Mouse (Mus musculus): ENCODE results near the gene Cntn4. TPM values are rescaled to one million over a fixed set of nuclear protein-coding genes. Genes with fewer than 3 reads are reported as not detected.

Gene Cntn4
- polyA plus RNA-seq, 1 experiment from 2014 or later = 3.0 TPM

DNA sequence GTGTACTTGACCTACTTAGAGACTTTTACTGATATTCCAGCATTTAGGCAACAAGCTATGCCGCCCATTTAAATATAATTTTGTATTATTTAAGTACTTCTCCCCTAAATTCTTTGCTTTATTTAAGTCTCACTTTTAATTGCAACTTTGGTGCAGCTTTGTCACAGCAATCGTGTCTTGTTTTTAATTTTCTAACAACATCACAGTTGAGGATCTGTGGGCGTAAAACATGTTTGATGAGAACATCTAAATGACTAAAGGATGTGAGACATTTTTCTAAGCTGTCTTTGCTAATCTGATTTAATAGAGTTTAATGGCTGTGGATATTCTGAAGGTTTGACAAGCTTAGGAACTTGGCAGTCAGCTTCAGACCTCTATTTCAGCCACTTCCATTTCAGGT lies 818.8 kb downstream of the Cntn4 start:
- Histone ChIP-seq H3K4me3 (no peak overlapping the region), H3K36me3 (ENCODE audit: poor library complexity, severe bottlenecking) (no peaks in the 10 kb centered on the region), H3K9me3 (replicated peaks) (no peaks in the 10 kb centered on the region), H3K27ac (no peak overlapping the region), H3K4me2 (no peak overlapping the region), H3K9ac (no peak overlapping the region), H3K4me1 (no peaks in the 10 kb centered on the region), H3K27me3 (no peaks in the 10 kb centered on the region)
- 92% methylated on average over 3 of the region's 3 CpGs for WGBS
- ATAC-seq = no peak

DNA sequence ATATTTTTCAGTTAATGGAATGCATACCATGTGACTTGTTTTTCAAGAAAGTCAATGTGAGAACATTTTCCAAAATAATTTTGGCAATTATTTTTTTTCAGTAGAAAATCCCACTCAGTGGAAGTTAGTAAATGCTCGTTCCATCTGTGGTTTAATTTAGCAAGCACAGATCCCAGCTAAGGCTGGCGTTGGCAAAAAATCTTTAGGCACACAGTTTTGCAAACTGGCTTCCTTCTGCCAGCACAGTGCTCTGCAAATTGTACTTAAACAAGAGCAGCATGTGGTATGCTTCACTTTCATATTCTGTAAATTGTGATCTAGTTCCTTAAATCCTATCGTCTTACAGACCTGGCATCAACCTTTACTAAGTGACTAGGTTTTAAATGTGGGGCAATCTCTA lies 821.7 kb downstream of the Cntn4 start:
- ATAC-seq = no peak
- Histone ChIP-seq H3K27ac (no peak overlapping the region), H3K9ac (no peak overlapping the region), H3K4me1 (peaks cover 7% of the 10 kb centered on the region), H3K4me3 (no peak overlapping the region), H3K4me2 (no peak overlapping the region), H3K27me3 (no peaks in the 10 kb centered on the region), H3K36me3 (ENCODE audit: poor library complexity, severe bottlenecking) (no peaks in the 10 kb centered on the region), H3K9me3 (replicated peaks) (no peaks in the 10 kb centered on the region)
- WGBS = 86% methylated on average over 3 of the region's 3 CpGs

DNA sequence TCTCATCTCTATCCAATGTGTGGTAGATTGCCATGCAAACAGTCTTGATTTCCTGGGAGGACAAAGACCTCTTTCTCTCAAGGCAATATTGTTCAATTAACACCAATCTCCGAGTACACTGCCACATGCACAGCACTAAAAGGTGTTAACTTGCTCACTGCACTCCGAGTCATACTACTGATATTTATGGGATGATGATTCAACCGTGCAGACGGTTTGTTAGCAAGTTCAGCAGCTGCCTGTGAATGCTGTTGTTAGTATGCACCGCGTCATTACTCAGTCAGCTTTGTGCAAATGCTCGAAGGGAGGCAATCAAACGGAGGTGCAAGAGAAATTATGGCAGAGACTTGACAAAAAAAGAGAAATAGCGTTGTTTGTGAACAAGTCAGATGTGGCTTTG lies 826.5 kb downstream of the Cntn4 start:
- no peak overlapping the region for H3K9ac ChIP-seq
- WGBS = 47% methylated on average over 9 of the region's 9 CpGs
- H3K36me3 ChIP-seq (ENCODE audit: poor library complexity, severe bottlenecking) = no peaks in the 10 kb centered on the region
- H3K27me3 ChIP-seq = no peaks in the 10 kb centered on the region
- H3K4me2 ChIP-seq = no peak overlapping the region
- no peak overlapping the region for H3K4me3 ChIP-seq
- ATAC-seq = peak; percentile 77
- H3K4me1 ChIP-seq = peaks cover 9% of the 10 kb centered on the region
- no peaks in the 10 kb centered on the region for H3K9me3 ChIP-seq (replicated peaks)
- no peak overlapping the region; the same call in 1 of the 2 replicates for H3K27ac ChIP-seq

DNA sequence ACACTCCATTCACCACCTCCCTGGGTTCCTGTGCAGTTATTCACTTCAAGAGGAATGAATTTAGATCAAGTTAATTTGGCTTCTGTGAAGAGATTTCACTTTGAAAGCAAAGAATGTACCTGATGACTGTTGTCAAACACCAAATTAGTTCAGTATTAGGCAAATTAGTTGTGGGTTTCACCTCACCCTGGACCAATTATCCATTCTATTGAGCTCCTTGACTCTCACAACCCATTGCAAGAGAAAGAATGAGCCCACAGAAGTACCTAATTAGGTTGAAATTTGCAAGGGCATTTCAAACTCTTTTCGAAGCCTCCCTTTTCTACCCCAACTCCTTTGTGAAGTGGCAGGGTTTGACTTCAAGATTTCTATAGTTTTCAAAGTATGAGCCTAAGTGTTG lies 842.9 kb downstream of the Cntn4 start:
- ATAC-seq = no peak
- 15% methylated on average over 1 of the region's 1 CpGs for WGBS

DNA sequence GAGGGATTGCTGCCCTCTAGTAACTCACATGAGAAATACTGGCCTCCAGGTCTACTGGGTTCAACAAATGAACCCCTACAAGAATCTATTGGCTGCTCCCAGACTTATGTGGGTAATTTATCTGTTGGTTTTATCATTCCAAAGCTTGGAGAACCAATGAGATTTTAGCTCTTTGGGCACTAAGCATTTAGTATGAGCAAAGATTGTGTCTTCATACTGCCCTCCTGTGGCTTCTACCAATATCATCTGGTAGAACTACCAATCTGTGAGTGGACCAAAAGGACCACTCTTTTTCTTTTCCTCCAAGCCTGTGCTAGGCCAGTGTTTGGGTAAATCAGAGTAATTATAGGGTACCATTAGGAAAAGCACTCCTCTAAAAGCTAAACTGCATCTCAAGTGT lies 866.0 kb downstream of the Cntn4 start:
- H3K9ac ChIP-seq = no peak overlapping the region
- H3K4me1 ChIP-seq = no peaks in the 10 kb centered on the region
- no peaks in the 10 kb centered on the region for H3K27me3 ChIP-seq
- H3K4me3 ChIP-seq = no peak overlapping the region
- H3K36me3 ChIP-seq (ENCODE audit: poor library complexity, severe bottlenecking) = no peaks in the 10 kb centered on the region
- no peaks in the 10 kb centered on the region for H3K9me3 ChIP-seq (replicated peaks)
- no peak for ATAC-seq
- no peak overlapping the region for H3K4me2 ChIP-seq
- no peak overlapping the region for H3K27ac ChIP-seq

More for the DNA sequence above, 842.9 kb downstream of the Cntn4 start:
- H3K36me3 ChIP-seq (ENCODE audit: poor library complexity, severe bottlenecking) = no peaks in the 10 kb centered on the region
- no peak overlapping the region for H3K9ac ChIP-seq
- H3K27ac ChIP-seq = no peak overlapping the region
- peaks cover 23% of the 10 kb centered on the region; the same call in 1 of the 2 replicates for H3K27me3 ChIP-seq
- H3K4me3 ChIP-seq = no peak overlapping the region
- no peak overlapping the region for H3K4me2 ChIP-seq
- no peaks in the 10 kb centered on the region for H3K4me1 ChIP-seq
- H3K9me3 ChIP-seq (replicated peaks) = no peaks in the 10 kb centered on the region

DNA sequence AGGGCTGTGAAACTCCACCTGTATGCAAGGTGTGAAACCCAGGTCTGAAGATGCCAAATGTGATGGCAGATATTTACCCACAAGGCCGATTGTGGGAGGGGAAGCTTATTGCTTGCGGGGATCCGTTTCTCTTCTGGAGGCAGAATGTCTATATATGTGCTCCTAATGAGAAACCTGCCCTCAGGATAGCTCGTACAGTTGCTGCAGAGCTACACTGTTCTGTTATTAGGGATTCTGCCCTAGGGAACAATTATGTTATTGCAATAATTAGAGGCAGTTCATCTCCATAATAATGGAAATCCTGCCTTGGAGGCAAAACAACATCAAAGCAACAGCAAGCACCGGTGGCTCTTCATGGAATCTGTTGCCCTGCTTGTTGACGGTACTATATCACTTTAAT lies 884.2 kb downstream of the Cntn4 start:
- H3K4me3 ChIP-seq = no peak overlapping the region
- H3K4me1 ChIP-seq = peaks cover 6% of the 10 kb centered on the region; the same call in 1 of the 2 replicates
- WGBS = 61% methylated on average over 6 of the region's 6 CpGs
- H3K9me3 ChIP-seq (replicated peaks) = no peaks in the 10 kb centered on the region
- ATAC-seq = no peak
- H3K36me3 ChIP-seq (ENCODE audit: poor library complexity, severe bottlenecking) = no peaks in the 10 kb centered on the region
- H3K4me2 ChIP-seq = no peak overlapping the region
- no peak overlapping the region for H3K9ac ChIP-seq
- no peak overlapping the region for H3K27ac ChIP-seq
- H3K27me3 ChIP-seq = no peaks in the 10 kb centered on the region

DNA sequence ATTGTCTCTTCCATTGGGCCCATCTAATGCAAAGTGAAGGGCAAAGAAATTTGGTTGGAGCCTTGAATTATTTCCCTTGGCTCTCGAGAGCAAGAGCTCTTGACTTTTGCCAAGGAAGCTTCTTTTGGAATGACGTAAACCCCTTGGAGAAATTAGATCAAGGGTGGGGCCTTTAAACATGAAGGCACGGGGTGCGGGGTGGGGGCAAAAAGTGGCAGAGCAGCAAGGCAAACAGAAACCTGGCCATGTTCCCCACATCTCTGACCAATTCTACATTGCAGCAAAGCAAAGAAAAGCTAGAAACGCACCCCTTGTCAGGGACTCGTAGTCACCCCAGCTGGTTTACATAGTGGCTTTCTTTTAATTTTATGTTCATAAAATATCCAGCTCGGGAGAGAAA lies 887.9 kb downstream of the Cntn4 start:
- Histone ChIP-seq H3K4me1 (peaks cover 6% of the 10 kb centered on the region; the same call in 1 of the 2 replicates), H3K9ac (no peak overlapping the region), H3K36me3 (ENCODE audit: poor library complexity, severe bottlenecking) (no peaks in the 10 kb centered on the region), H3K4me2 (no peak overlapping the region), H3K27me3 (no peaks in the 10 kb centered on the region), H3K9me3 (replicated peaks) (no peaks in the 10 kb centered on the region), H3K4me3 (no peak overlapping the region), H3K27ac (no peak overlapping the region)
- WGBS = 88% methylated on average over 7 of the region's 7 CpGs
- no peak for ATAC-seq

DNA sequence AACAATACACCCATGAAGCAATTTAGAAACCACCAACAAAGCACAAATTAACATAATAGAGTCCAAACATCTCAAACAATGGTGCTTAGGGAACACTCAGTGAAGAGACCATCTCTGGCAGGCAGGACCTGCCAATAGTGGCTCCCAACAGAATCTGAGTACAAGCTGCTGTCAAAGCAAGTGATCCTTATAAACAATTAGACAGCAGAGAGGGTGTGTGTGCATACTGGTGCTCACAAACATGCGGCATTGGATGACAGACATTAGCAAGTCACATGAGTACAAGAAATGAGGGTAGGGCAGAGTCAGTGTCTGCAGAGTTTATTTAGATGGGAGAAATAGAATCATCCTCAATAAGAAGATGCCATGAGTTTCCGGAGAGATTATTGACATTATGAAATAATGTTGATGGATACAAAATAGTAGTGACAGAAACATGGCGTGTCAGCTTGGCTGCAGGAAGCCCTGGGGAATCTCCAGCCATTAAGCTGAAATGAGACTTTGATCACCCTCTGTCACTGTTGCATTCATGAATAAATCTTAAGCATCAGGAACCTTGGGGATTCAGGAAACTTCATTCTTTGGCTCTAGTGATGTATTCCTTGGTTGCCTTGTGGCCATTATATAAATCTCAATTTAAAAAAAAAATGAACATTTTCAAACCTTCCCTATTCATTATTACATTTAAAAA lies 888.5 kb downstream of the Cntn4 start:
- no peak overlapping the region for H3K9ac ChIP-seq
- no peaks in the 10 kb centered on the region for H3K36me3 ChIP-seq (ENCODE audit: poor library complexity, severe bottlenecking)
- no peaks in the 10 kb centered on the region for H3K9me3 ChIP-seq (replicated peaks)
- peak; percentile 62; the same call in 1 of the 2 replicates for ATAC-seq
- no peak overlapping the region for H3K4me3 ChIP-seq
- H3K4me2 ChIP-seq = no peak overlapping the region
- peaks cover 6% of the 10 kb centered on the region; the same call in 1 of the 2 replicates for H3K4me1 ChIP-seq
- no peak overlapping the region for H3K27ac ChIP-seq
- no peaks in the 10 kb centered on the region for H3K27me3 ChIP-seq
- 77% methylated on average over 3 of the region's 3 CpGs for WGBS

DNA sequence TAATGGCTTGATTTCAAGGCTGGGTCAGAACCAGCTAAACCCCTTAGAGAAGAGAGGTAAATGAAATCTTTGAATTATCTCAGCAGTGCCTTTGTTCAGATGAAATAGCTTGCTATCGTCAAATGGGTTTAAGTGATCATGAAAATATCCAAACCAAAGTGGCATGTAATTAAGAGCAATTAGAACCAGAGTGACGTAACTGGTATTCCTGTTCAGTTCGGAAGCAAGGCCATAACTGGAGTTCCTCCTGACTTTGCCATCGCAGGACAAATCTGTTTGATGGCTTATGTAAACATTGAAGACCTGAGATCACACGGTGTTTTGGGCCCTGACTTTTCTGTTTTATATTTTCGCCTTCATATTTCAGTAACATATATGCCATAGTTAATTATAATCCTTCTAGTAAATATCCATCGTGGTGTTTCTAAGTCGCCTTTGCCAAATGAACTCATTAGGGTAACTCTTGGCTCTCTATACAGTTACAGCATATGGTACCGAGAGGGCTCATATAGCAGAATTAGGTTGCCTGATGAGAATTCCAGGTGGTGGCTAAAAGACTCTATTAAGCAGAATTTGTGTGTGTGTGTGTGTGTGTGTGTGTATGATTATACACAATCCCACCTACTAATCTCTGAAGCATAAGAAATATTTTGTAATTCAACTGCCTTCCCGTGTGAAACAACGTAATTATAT lies 889.6 kb downstream of the Cntn4 start:
- Histone ChIP-seq H3K4me3 (no peak overlapping the region), H3K9ac (no peak overlapping the region), H3K36me3 (ENCODE audit: poor library complexity, severe bottlenecking) (no peaks in the 10 kb centered on the region), H3K27ac (no peak overlapping the region), H3K27me3 (no peaks in the 10 kb centered on the region), H3K4me2 (no peak overlapping the region), H3K4me1 (peaks cover 6% of the 10 kb centered on the region; the same call in 1 of the 2 replicates), H3K9me3 (replicated peaks) (no peaks in the 10 kb centered on the region)
- WGBS = 74% methylated on average over 11 of the region's 11 CpGs
- peak; percentile 70 for ATAC-seq

DNA sequence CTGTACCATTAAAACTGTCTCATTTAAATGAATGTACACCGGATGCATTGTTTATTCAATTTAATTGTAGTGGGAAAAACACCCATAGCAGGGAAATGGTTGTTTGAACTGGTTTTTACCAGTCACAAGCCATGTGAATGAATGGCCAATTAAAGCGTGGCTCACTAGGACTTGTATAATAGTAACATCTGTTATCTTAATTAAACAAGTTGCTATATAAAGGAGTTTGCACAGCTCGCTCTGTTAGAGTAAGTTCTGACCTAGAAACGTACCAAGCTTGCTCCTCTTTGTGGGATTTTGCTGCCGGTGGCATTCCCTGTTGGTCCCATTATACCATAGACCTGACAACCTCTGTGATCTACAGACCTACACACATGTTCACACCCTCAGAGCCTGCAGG lies 902.7 kb downstream of the Cntn4 start:
- no peak overlapping the region for H3K4me2 ChIP-seq
- H3K4me3 ChIP-seq = no peak overlapping the region
- peaks cover 8% of the 10 kb centered on the region; the same call in 1 of the 2 replicates for H3K4me1 ChIP-seq
- H3K27me3 ChIP-seq = no peaks in the 10 kb centered on the region
- H3K9me3 ChIP-seq (replicated peaks) = no peaks in the 10 kb centered on the region
- ATAC-seq = peak; percentile 74
- H3K27ac ChIP-seq = no peak overlapping the region
- no peaks in the 10 kb centered on the region for H3K36me3 ChIP-seq (ENCODE audit: poor library complexity, severe bottlenecking)
- no peak overlapping the region for H3K9ac ChIP-seq
- 35% methylated on average over 5 of the region's 5 CpGs for WGBS

DNA sequence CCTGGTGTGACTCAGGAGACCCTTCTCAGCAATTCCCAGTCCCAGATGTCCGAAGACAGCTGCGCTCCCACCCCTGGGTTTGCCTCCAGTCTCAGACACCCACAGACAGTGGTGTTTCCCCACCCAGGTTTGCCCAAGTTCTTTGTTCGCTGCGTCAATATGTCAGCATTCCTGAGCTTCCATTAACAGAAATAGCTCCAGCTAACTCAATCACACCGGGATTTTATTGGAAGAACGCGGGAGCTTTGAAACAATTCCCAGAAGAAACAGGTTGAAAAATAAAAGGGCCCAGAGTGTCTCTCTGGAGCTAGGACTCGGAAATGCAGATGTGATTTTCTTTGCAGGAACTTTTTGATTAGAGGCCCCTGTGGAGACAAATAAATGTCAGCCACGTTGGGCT lies 916.3 kb downstream of the Cntn4 start:
- H3K36me3 ChIP-seq (ENCODE audit: poor library complexity, severe bottlenecking) = no peaks in the 10 kb centered on the region
- no peak overlapping the region for H3K9ac ChIP-seq
- no peaks in the 10 kb centered on the region for H3K4me1 ChIP-seq
- no peak overlapping the region for H3K27ac ChIP-seq
- no peak overlapping the region; the same call in 1 of the 2 replicates for H3K4me2 ChIP-seq
- no peak overlapping the region for H3K4me3 ChIP-seq
- no peaks in the 10 kb centered on the region for H3K9me3 ChIP-seq (replicated peaks)
- ATAC-seq = no peak
- WGBS = 6% methylated on average over 9 of the region's 9 CpGs
- H3K27me3 ChIP-seq = no peaks in the 10 kb centered on the region

DNA sequence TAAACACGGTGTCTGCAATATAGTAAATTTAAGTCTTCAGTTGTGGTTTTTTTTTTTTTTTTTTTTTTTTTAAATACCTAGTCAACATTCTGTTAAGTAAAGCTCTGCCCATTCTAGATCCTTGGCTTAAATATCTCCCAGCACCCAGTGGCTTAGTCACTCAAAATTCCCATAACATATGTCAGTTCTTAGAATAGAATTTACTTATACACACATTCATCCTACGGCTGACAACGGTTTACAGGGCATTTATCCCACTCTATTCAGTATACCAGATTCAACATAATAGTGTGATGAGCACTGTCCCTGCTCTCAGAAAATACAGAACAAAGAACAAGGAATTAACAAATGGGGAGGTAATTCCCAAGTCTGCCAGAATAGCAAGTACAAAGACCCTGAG lies 939.6 kb downstream of the Cntn4 start:
- Histone ChIP-seq H3K4me1 (no peaks in the 10 kb centered on the region), H3K4me3 (no peak overlapping the region), H3K36me3 (ENCODE audit: poor library complexity, severe bottlenecking) (no peaks in the 10 kb centered on the region), H3K9ac (no peak overlapping the region), H3K27ac (no peak overlapping the region), H3K27me3 (no peaks in the 10 kb centered on the region), H3K4me2 (no peak overlapping the region), H3K9me3 (replicated peaks) (no peaks in the 10 kb centered on the region)
- no peak for ATAC-seq
- 81% methylated on average over 3 of the region's 3 CpGs for WGBS
